Mouse (Mus musculus): ENCODE measurements at regions not wholly inside any gene's neighbourhood (a gene's known extent, or its start where the extent isn't known, plus 50 kb on each side); places are given as distances from the start of the nearest gene placed in this dataset.

DNA sequence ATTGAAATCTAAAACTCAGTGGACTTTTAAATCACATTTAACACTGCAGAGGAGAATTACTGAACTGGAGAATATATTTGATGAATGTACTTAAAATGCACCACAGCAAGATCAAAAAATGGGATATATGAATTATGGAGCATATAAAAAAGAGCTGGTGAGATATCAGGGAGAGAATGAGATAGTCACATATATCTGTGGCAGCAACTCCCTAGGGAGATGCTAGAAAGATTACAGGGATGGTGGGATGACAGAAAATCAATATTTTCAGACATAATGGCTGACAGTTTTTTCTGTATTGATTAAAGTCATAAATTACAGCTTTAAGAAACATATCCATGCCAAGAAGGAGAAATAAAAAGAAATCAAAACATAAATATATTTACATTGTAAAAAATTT, 140.3 kb upstream of the Fundc1 start:
- no peaks in the 10 kb centered on the region for H3K27me3 ChIP-seq (ENCODE audit: poor library complexity, severe bottlenecking)
- no peak overlapping the region for H3K27ac ChIP-seq
- no peak overlapping the region for H3K4me3 ChIP-seq
- no peaks in the 10 kb centered on the region for H3K36me3 ChIP-seq (replicated peaks)
- H3K9me3 ChIP-seq: no peaks in the 10 kb centered on the region
- H3K4me1 ChIP-seq: no peaks in the 10 kb centered on the region
- DNase-seq (ENCODE audit: extremely low spot score, low spot score): no peak
